Mouse (Mus musculus): ENCODE results near the gene Vwa5b2.

The Vwa5b2 gene

GRCm38 (mm10) chr16:20642161-20642560 is 52.9 kb downstream of the Vwa5b2 start:
- in situ Hi-C loops (cut with MboI; ENCODE audit: low pct_unique_long_range_greater_than_20kb in 1 of 2, low sequenced_read_pairs in 2 of 2, unreplicated experiment in 1 of 2): loop anchor here in 1 of 2 experiments (10.0 kb wide), 1 partner anchor 137 kb away; no protein-coding TSS in a partner anchor

- in situ Hi-C loops (cut with MboI; ENCODE audit: low pct_unique_long_range_greater_than_20kb in 1 of 2, low sequenced_read_pairs in 2 of 2, unreplicated experiment in 1 of 2): loop anchor here in 1 of 2 experiments (10.0 kb wide), 1 partner anchor 139 kb away; no protein-coding TSS in a partner anchor
These were observed 54.6 kb downstream of the Vwa5b2 start for GRCm38 (mm10) chr16:20643911-20644310.

GRCm38 (mm10) chr16:20651076-20651946 is 62.0 kb downstream of the Vwa5b2 start, which contains the start of gene Psmd2:
Psmd2 (plus strand) TSS chr16:20651652.
- in situ Hi-C loops (cut with MboI; ENCODE audit: low pct_unique_long_range_greater_than_20kb in 1 of 2, low sequenced_read_pairs in 2 of 2, unreplicated experiment in 1 of 2): no loop called here

GRCm38 (mm10) chr16:20651947-20652310 is 62.7 kb downstream of the Vwa5b2 start:
- in situ Hi-C loops (cut with MboI; ENCODE audit: low pct_unique_long_range_greater_than_20kb in 1 of 2, low sequenced_read_pairs in 2 of 2, unreplicated experiment in 1 of 2): no loop called here

GRCm38 (mm10) chr16:20653315-20653714 is 64.0 kb downstream of the Vwa5b2 start:
- in situ Hi-C loops (cut with MboI; ENCODE audit: low pct_unique_long_range_greater_than_20kb in 1 of 2, low sequenced_read_pairs in 2 of 2, unreplicated experiment in 1 of 2): no loop called here

Measured in mouse embryonic stem cell (cell line).